Mouse (Mus musculus) left cerebral cortex, adult 18-20 months (tissue): ENCODE measurements at regions not wholly inside any gene's neighbourhood (a gene's known extent, or its start where the extent isn't known, plus 50 kb on each side); places are given as distances from the start of the nearest gene placed in this dataset.

Experiments used
- DNase-seq, 2 experiments: peaks; one replicate each; pipeline ENCODE4 v3.0.0; 2021 to 2022; ENCODE audit warnings: low spot score in 2 of 2, mixed read lengths in 1 of 2

DNA sequence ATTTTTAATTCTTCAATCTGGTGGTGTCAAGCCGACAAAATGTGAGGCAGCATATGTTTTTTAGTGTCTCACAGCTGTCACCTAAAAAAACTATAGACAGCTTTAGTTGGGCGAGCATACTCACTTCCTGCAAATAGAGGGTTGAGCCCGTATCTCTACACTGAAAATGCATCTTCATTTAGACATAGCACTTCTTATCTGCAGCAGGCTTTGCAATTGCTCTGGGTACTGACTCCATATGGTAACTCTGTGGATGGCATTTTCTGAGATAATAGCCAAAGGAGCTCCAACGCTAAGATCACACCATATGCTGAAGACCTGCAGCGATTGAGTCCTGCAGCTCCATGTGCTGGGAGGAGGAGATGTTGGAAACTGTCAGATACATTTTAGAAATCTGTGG lies 49.8 kb upstream of the Grm8 start:
- peak; percentile 5 to 27 for DNase-seq
